Mouse (Mus musculus) limb, embryonic 12.5 days (tissue): Measurements from ENCODE around the gene Slc4a2. TPM values are rescaled to one million over a fixed set of nuclear protein-coding genes. Genes with fewer than 3 reads are reported as not detected.
A peak's percentile ranks its signal among the peaks of the same experiment; 100 is the strongest.

Experiments
- ATAC-seq: fragments of 200-750 bp; cut with Nextera tagmentation; 2 replicates; pipeline ENCODE4 v1.8.0; 2017; ENCODE audit warnings: low read depth, moderate TSS enrichment; ENCODE audit not compliant: insufficient number of reproducible peaks, insufficient read depth, low FRiP score, low TSS enrichment
- H3K27ac ChIP-seq: fragments of 300-500 bp; sonication (generic); 2 replicates; pipeline ENCODE4 v1.5.1; 2016; ENCODE audit warnings: mild to moderate bottlenecking, moderate library complexity
- H3K27me3 ChIP-seq: fragments of 300-500 bp; sonication (generic); 2 replicates; pipeline ENCODE4 v1.6.1; 2016; ENCODE audit warnings: mild to moderate bottlenecking, moderate library complexity
- H3K36me3 ChIP-seq: fragments of 300-500 bp; sonication (generic); 2 replicates; pipeline ENCODE4 v1.6.1; 2016; ENCODE audit warnings: mild to moderate bottlenecking, moderate library complexity
- H3K4me1 ChIP-seq: fragments of 300-500 bp; sonication (generic); replicated peaks from 2 replicates; pipeline ENCODE4 v1.6.1; 2016
- H3K4me2 ChIP-seq: fragments of 300-500 bp; sonication (generic); 2 replicates; pipeline ENCODE4 v1.6.1; 2016; ENCODE audit warnings: mild to moderate bottlenecking, moderate library complexity
- H3K4me3 ChIP-seq: fragments of 300-500 bp; sonication (generic); replicated peaks from 2 replicates; pipeline ENCODE4 v1.5.1; 2016; ENCODE audit warnings: mild to moderate bottlenecking
- H3K9ac ChIP-seq: fragments of 300-500 bp; sonication (generic); replicated peaks from 2 replicates; pipeline ENCODE4 v1.6.1; 2016; ENCODE audit warnings: mild to moderate bottlenecking, moderate library complexity
- H3K9me3 ChIP-seq: fragments of 300-500 bp; sonication (generic); 2 replicates; pipeline ENCODE4 v1.6.1; 2016; ENCODE audit warnings: mild to moderate bottlenecking, moderate library complexity
- WGBS: fragments of 180-500 bp; shearing (Covaris S2); methylation state at CpG from one replicate; pipeline ENCODE4 v1.1.7; 2016; 5-methylcytosine and 5-hydroxymethylcytosine counted together
- polyA plus RNA-seq: library from polyadenylated mRNA; unstranded; fragments of >200 nt; fragmentation: Nextera tagmentation; extraction: Ambion mirVana; gene quantifications from 2 replicates; pipeline ENCODE4 v1.2.1, GENCODE M21; 2016

Gene Slc4a2
- polyA plus RNA-seq, 1 experiment from 2014 or later, result 47.1 TPM

GRCm38 (mm10) chr5:24474025-24474722, 50.5 kb downstream of the Slc4a2 start:
- Histone ChIP-seq H3K36me3 (peaks cover 41% of the 10 kb centered on the region), H3K9ac (peak overlapping the region; percentile 73), H3K4me1 (peaks cover 39% of the 10 kb centered on the region), H3K9me3 (no peaks in the 10 kb centered on the region), H3K4me2 (peak overlapping the region; percentile 89), H3K27me3 (peaks cover 32% of the 10 kb centered on the region), H3K27ac (peak overlapping the region; percentile 73), H3K4me3 (peak overlapping the region; percentile 52)
- WGBS, result under 1% methylated on average over 76 of the region's 77 CpGs
- ATAC-seq, result no peak

DNA sequence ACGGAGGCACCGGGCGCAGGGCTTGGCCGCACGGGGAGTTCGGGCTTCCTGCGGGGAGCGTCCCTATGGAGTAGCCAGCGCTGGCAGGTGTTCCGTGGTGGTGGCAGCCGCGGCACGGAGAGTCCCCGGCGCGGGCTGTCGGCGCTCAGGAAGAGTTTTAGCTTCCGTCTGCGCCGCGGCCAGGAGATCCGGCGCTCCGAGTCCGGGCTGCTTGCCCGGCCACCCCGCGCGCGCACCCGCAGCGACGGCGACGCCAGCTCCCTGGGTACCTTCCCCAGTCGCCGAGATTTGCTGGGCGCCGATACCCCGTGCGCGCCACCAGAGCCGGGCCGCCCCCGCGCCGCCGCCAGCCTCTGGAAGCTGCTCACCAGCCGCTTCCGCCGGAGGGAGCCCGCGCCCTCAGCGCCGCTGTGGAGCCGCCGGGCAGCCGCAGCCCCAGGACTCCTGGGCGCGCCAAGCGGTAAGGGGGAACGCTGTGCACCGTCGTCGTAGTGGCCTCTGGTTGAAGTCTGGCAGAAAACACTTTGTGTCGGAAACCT, 51.2 kb downstream of the Slc4a2 start:
- H3K27ac ChIP-seq, result peak overlapping the region; percentile 73; the same call in 1 of the 2 replicates
- H3K9ac ChIP-seq, result peak overlapping the region; percentile 73
- ATAC-seq, result no peak
- H3K4me1 ChIP-seq, result peaks cover 39% of the 10 kb centered on the region
- peaks cover 32% of the 10 kb centered on the region for H3K27me3 ChIP-seq
- H3K4me2 ChIP-seq, result peak overlapping the region; percentile 89
- WGBS, result 2% methylated on average over 58 of the region's 67 CpGs
- no peaks in the 10 kb centered on the region for H3K9me3 ChIP-seq
- peaks cover 47% of the 10 kb centered on the region for H3K36me3 ChIP-seq
- H3K4me3 ChIP-seq, result peak overlapping the region; percentile 52

DNA sequence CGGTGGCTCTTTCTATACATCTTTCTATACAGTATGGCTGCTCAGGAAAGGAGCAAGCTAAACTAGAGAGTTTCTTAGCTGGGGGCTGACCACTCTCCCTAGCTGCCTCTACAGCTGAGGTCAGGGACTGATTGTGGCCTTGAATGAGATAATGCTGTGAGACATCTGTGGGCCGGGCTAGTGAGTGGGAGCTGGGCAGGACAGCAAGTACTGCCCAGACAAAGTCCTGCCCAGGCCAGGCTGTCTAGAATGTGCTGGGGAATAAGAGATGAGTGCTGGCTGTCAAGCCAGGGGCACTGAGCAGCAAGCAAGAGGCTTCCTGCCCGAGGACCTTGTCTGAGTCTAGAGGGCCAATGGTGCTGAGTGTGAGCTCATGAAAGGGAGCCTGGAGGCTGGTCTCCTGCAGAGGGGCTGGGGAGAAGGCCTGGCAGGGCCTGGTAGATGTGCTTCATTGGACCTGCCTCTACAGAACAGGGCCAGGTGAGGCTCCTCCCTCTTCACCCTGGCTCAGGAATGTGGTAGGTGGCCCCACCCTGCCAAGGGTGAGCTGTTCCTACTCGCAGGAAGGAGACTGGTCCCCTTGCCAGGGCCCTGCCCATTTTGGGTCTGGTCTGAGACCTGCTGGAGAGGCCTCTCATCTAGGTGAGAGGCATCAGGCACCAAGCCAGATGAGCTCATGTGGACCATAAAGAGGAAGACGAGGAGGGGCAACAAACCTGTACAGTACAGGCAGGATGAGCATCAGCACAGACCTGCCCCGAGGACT, 52.0 kb downstream of the Slc4a2 start:
- no peak overlapping the region for H3K27ac ChIP-seq
- no peaks in the 10 kb centered on the region for H3K9me3 ChIP-seq
- H3K4me3 ChIP-seq, result peak overlapping the region; percentile 52
- ATAC-seq, result no peak
- H3K4me1 ChIP-seq, result peaks cover 39% of the 10 kb centered on the region
- H3K36me3 ChIP-seq, result peaks cover 56% of the 10 kb centered on the region
- H3K27me3 ChIP-seq, result peaks cover 32% of the 10 kb centered on the region
- no peak overlapping the region for H3K9ac ChIP-seq
- H3K4me2 ChIP-seq, result peak overlapping the region; percentile 89
- 73% methylated on average over 6 of the region's 6 CpGs for WGBS

DNA sequence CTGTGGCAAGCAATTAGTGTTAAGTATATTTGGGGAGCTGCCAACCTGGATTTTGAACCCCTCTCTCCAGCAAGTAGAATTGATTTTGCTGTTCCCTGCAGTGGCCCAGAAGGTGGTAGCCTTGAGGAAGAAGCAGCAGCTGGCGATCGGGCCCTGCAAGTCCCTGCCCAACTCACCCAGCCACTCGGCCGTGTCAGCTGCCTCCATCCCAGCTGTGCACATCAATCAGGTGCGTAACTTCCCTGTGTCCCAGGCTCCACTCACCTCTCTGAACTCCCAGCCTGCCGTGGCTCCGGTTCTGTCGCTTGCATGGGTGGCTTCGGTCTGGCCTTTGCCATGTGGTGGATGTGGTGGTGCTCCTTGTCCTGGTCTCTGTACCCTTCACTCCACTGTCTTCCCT, 54.3 kb downstream of the Slc4a2 start:
- 90% methylated on average over 9 of the region's 9 CpGs for WGBS
- peaks cover 28% of the 10 kb centered on the region for H3K27me3 ChIP-seq
- ATAC-seq, result no peak
- H3K4me2 ChIP-seq, result no peak overlapping the region
- no peaks in the 10 kb centered on the region for H3K9me3 ChIP-seq
- no peak overlapping the region for H3K9ac ChIP-seq
- peaks cover 49% of the 10 kb centered on the region for H3K4me1 ChIP-seq
- no peak overlapping the region for H3K4me3 ChIP-seq
- H3K36me3 ChIP-seq, result peaks cover 76% of the 10 kb centered on the region
- H3K27ac ChIP-seq, result no peak overlapping the region

DNA sequence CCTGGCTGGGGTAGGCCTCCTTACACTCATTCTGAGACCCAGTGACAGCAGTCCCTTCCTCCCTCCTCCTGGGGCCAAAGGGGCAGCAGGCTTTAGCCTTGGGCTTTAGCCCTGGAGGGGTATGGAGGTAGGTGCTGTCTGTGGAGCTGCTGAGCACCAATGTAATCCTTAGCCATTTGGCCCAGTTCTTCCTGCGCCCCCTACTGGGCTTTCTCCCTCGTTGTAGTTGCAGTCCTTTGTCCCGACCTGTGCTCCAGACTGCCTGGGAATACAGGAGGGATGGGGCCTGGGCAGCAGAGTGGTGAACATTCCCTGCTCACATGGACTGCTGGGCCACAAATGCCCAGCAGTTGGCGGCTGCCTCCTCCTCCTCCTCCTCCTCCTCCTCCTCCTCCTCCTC, 58.0 kb downstream of the Slc4a2 start:
- H3K36me3 ChIP-seq, result peaks cover 86% of the 10 kb centered on the region
- H3K27me3 ChIP-seq, result peaks cover 9% of the 10 kb centered on the region; the same call in 1 of the 2 replicates
- 3% methylated on average over 3 of the region's 4 CpGs for WGBS
- H3K9ac ChIP-seq, result no peak overlapping the region
- peaks cover 53% of the 10 kb centered on the region for H3K4me1 ChIP-seq
- no peaks in the 10 kb centered on the region for H3K9me3 ChIP-seq
- no peak overlapping the region for H3K27ac ChIP-seq
- ATAC-seq, result peak; percentile 56
- H3K4me2 ChIP-seq, result no peak overlapping the region
- no peak overlapping the region for H3K4me3 ChIP-seq

DNA sequence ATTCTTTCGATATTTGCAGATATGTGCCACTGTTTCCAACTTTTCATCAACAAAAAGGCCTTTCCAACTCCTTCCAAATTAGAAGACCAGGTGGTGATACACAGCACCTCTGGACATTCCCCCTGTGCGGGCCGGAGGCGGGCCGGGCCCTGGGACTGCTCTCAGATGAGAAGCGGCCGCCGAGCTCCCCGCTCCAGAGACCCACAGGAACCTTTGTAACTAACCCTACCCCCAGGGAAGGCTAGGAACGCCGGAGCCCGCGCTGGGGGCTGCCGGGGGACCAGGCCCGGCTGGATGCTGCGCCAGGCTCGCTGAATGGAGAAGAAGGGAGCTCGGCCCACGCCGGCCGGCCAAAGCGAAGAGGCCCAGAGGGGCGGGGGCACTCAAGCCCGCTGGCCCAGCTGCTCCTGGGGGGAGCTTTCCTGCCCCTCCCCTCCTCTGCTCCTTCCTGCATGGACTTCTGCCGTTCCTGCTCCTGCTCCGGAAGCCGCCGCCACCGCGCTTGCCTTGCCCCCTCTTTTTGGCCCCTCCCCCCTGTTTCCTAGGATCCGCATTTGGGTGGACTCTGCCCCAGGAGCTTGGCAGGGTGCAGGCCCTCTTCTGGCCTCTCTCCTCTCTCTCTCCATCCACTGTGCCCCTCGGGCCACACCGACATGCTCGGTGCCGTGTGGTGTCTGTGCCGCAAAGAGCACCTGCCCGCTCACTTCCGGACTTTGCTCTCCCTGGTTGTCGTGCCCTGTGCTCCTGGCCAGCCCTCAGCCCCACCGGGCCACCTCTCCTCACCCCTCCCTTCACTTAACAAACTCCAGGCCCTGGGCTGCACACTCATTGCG, 58.8 kb downstream of the Slc4a2 start:
- peak overlapping the region; percentile 50 for H3K27ac ChIP-seq
- H3K36me3 ChIP-seq, result peaks cover 86% of the 10 kb centered on the region
- no peak overlapping the region; the same call in 1 of the 2 replicates for H3K9ac ChIP-seq
- H3K27me3 ChIP-seq, result peaks cover 9% of the 10 kb centered on the region; the same call in 1 of the 2 replicates
- no peak overlapping the region for H3K4me3 ChIP-seq
- ATAC-seq, result no peak
- 0 out of 2 replicates have a peak overlapping the region, but pooled peaks have one; percentile 4 for H3K4me2 ChIP-seq
- H3K4me1 ChIP-seq, result peaks cover 53% of the 10 kb centered on the region
- no peaks in the 10 kb centered on the region for H3K9me3 ChIP-seq
- 47% methylated on average over 41 of the region's 41 CpGs for WGBS

GRCm38 (mm10) chr5:24483326-24483725, 59.7 kb downstream of the Slc4a2 start:
- WGBS, result 22% methylated on average over 11 of the region's 11 CpGs
- H3K9ac ChIP-seq, result no peak overlapping the region
- H3K27me3 ChIP-seq, result peaks cover 9% of the 10 kb centered on the region; the same call in 1 of the 2 replicates
- ATAC-seq, result peak; percentile 12; the same call in 1 of the 2 replicates
- no peak overlapping the region for H3K4me3 ChIP-seq
- peaks cover 86% of the 10 kb centered on the region for H3K36me3 ChIP-seq
- H3K4me2 ChIP-seq, result no peak overlapping the region
- peaks cover 53% of the 10 kb centered on the region for H3K4me1 ChIP-seq
- peak overlapping the region; percentile 50; the same call in 1 of the 2 replicates for H3K27ac ChIP-seq
- H3K9me3 ChIP-seq, result no peaks in the 10 kb centered on the region

- Histone ChIP-seq H3K27ac (peak overlapping the region; percentile 56), H3K9me3 (no peaks in the 10 kb centered on the region), H3K4me3 (peak overlapping the region; percentile 23), H3K36me3 (peaks cover 86% of the 10 kb centered on the region), H3K9ac (peak overlapping the region; percentile 45; the same call in 1 of the 2 replicates), H3K4me2 (peak overlapping the region; percentile 52), H3K27me3 (peaks cover 9% of the 10 kb centered on the region; the same call in 1 of the 2 replicates), H3K4me1 (peaks cover 65% of the 10 kb centered on the region)
- ATAC-seq, result no peak
- WGBS, result 11% methylated on average over 22 of the region's 22 CpGs
Measured at GRCm38 (mm10) chr5:24484963-24485362, 61.3 kb downstream of the Slc4a2 start.

DNA sequence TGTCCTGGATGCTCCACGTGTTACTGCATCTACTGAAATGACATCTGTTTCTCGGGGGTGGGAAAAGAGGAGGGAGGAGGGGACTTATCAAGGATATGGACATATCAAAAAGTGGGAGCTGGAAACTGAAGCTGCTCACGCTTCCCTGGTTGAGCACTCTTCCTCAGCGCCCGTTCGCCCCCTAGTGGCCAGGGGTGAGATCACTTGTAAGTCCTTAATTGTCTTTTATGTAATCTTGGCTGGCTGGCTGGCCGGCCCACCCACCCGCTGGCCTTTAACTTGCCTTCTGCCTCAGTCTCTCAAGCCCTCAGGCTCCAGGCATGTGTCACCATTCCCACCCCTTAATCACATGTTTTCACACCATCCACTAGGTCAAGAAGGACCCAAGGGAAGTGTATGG, 62.5 kb downstream of the Slc4a2 start:
- 7% methylated on average over 8 of the region's 8 CpGs for WGBS

DNA sequence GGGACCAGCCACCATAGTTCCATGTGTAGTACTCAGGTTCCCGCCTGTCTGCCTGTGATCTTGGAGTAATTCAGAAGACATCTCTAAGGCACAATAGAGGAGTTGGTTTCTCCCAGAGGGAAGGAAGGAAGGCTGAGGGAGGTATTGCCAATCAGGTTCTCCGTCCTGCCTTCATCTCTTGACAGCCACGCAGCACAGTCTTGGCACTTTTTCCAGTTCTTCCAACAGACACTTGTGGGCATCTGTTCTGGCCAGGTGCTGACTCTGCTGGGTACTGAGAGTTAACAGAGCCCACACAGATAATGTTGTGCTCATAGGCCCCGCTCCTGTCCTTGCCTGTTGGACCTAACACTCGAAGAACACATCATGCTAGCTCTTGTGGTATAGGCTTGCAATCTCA, 63.1 kb downstream of the Slc4a2 start:
- Histone ChIP-seq H3K27me3 (peaks cover 9% of the 10 kb centered on the region; the same call in 1 of the 2 replicates), H3K4me3 (no peak overlapping the region), H3K9me3 (no peaks in the 10 kb centered on the region), H3K27ac (no peak overlapping the region), H3K4me2 (no peak overlapping the region), H3K9ac (no peak overlapping the region), H3K4me1 (peaks cover 66% of the 10 kb centered on the region), H3K36me3 (peaks cover 86% of the 10 kb centered on the region)
- 87% methylated on average over 5 of the region's 5 CpGs for WGBS
- no peak for ATAC-seq

More for the DNA sequence above, 62.5 kb downstream of the Slc4a2 start:
- Histone ChIP-seq H3K27ac (no peak overlapping the region), H3K4me1 (peaks cover 72% of the 10 kb centered on the region), H3K36me3 (peaks cover 86% of the 10 kb centered on the region), H3K4me2 (no peak overlapping the region), H3K9me3 (no peaks in the 10 kb centered on the region), H3K9ac (no peak overlapping the region), H3K4me3 (no peak overlapping the region), H3K27me3 (peaks cover 9% of the 10 kb centered on the region; the same call in 1 of the 2 replicates)
- ATAC-seq, result no peak
